Mouse (Mus musculus): ENCODE measurements around the gene Klrb1. TPM values are rescaled to one million over a fixed set of nuclear protein-coding genes. Genes with fewer than 3 reads are reported as not detected.
A peak's percentile ranks its signal among the peaks of the same experiment; 100 is the strongest.
"Not testable (repeated sequence)": the region's sequence is repeated elsewhere in the genome, so short reads cannot be mapped to it uniquely, and the experiment has no call there.

Gene Klrb1
- polyA plus RNA-seq, 1 experiment = 0.16 TPM

DNA sequence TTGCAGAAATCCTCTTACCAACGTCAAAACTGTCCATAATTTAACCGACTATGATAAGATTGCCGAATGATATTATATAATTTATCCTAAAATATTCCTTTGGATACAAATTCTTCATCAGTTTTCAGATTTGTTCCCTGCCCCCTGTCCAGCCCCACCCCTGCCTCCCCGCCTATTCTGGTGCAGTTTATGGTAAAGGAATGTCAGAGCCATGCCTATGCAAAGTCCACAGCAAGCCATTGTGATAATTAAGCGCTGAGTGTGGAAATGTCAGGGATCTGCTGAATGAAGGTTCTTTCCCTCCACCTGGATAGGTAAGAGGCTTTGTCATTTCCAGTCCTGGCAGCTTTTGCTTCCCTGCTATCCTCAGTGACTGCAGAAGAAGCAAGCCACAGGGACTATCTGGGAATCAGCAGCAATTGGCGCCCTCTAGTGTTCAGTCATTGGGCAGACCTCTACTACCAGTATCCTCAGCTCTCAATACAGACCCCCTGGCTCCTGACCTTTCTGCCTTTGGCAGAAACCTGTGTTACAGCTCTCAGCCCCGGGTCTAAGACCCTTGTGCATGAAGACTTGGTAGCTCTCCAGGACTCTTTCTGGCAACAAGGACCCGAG lies 30.9 kb upstream of the Klrb1 start:
- H3K4me3 ChIP-seq (ENCODE audit: extremely low read depth, insufficient read depth, insufficient read length); H3K4me1 ChIP-seq (ENCODE audit: control insufficient read depth, insufficient read depth, insufficient read length); H3K27me3 ChIP-seq (ENCODE audit: control insufficient read depth, insufficient read depth, low read length); H3K27ac ChIP-seq (ENCODE audit: insufficient read depth, low read length); H3K36me3 ChIP-seq (ENCODE audit: control insufficient read depth, insufficient read depth, low read length): not testable (repeated sequence)
- TF ChIP-seq CTCF (IDR thresholded peaks at IDR 0.05; ENCODE audit: extremely low read depth, insufficient read depth, insufficient read length, insufficient replicate concordance) = peak; percentile 41; the same call in 1 of the 2 replicates
- WGBS = 41% methylated on average over 8 of the region's 8 CpGs
- peak in 1 of 2 experiments; percentile 76 for DNase-seq (ENCODE audit: low read depth in 1 of 2, low spot score in 2 of 2)

- H3K27me3 ChIP-seq (ENCODE audit: control insufficient read depth, insufficient read depth, low read length); H3K4me1 ChIP-seq (ENCODE audit: control insufficient read depth, insufficient read depth, insufficient read length); DNase-seq (ENCODE audit: low read depth in 1 of 2, low spot score in 2 of 2); H3K36me3 ChIP-seq (ENCODE audit: control insufficient read depth, insufficient read depth, low read length); H3K4me3 ChIP-seq (ENCODE audit: extremely low read depth, insufficient read depth, insufficient read length); H3K27ac ChIP-seq (ENCODE audit: insufficient read depth, low read length): not testable (repeated sequence)
- WGBS = 87% methylated on average over 6 of the region's 6 CpGs
These were observed 24.1 kb upstream of the Klrb1 start for GRCm38 (mm10) chr6:128747006-128747405.

DNA sequence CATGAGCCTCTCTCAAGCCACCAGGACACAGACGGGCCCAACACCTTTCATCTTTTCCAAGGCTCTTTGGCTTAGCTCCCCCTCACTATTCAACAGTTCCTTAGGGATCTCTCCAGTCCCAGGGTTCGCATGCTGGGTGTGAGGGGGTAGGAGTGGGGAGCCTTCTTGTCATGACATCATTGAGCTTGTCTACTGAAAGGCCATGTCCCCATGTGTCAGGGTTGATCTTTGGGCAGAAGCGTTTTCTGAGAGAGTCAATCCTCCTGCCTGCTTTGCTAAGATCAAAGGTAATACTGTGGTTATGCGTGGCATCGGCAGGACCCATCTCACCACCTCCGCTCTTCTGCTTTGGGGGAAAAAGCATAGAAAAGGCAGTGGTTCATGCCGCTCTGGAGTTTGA lies 14.6 kb upstream of the Klrb1 start:
- Histone ChIP-seq H3K4me1 (ENCODE audit: control insufficient read depth, insufficient read depth, insufficient read length) (peaks cover 14% of the 10 kb centered on the region), H3K36me3 (ENCODE audit: control insufficient read depth, insufficient read depth, low read length) (no peaks in the 10 kb centered on the region), H3K27me3 (ENCODE audit: control insufficient read depth, insufficient read depth, low read length) (no peaks in the 10 kb centered on the region), H3K27ac (ENCODE audit: insufficient read depth, low read length) (no peak overlapping the region), H3K4me3 (ENCODE audit: extremely low read depth, insufficient read depth, insufficient read length) (no peak overlapping the region)
- WGBS = 89% methylated on average over 7 of the region's 7 CpGs
- DNase-seq (ENCODE audit: low read depth in 1 of 2, low spot score in 2 of 2) = no peak
- TF ChIP-seq POLR2A (IDR thresholded peaks at IDR 0.05; ENCODE audit: low read depth, low read length) (no peak), CTCF (IDR thresholded peaks at IDR 0.05; ENCODE audit: extremely low read depth, insufficient read depth, insufficient read length, insufficient replicate concordance) (no peak)

- Histone ChIP-seq H3K4me1 (ENCODE audit: control insufficient read depth, insufficient read depth, insufficient read length) (peaks cover 20% of the 10 kb centered on the region), H3K36me3 (ENCODE audit: control insufficient read depth, insufficient read depth, low read length) (no peaks in the 10 kb centered on the region), H3K4me3 (ENCODE audit: extremely low read depth, insufficient read depth, insufficient read length) (no peak overlapping the region), H3K27me3 (ENCODE audit: control insufficient read depth, insufficient read depth, low read length) (no peaks in the 10 kb centered on the region), H3K27ac (ENCODE audit: insufficient read depth, low read length) (no peak overlapping the region)
- TF ChIP-seq CTCF (IDR thresholded peaks at IDR 0.05; ENCODE audit: extremely low read depth, insufficient read depth, insufficient read length, insufficient replicate concordance) = peak; percentile 37; the same call in 1 of the 2 replicates
- TF ChIP-seq POLR2A (IDR thresholded peaks at IDR 0.05; ENCODE audit: low read depth, low read length) = no peak
- DNase-seq (ENCODE audit: low read depth in 1 of 2, low spot score in 2 of 2) = peak in 1 of 2 experiments; percentile 46
These were observed 13.2 kb upstream of the Klrb1 start for GRCm38 (mm10) chr6:128736100-128736499.

GRCm38 (mm10) chr6:128734896-128735295 lies 12.0 kb upstream of the Klrb1 start:
- H3K4me1 ChIP-seq (ENCODE audit: control insufficient read depth, insufficient read depth, insufficient read length) = peaks cover 20% of the 10 kb centered on the region
- no peaks in the 10 kb centered on the region for H3K27me3 ChIP-seq (ENCODE audit: control insufficient read depth, insufficient read depth, low read length)
- no peak for DNase-seq (ENCODE audit: low read depth in 1 of 2, low spot score in 2 of 2)
- TF ChIP-seq CTCF (IDR thresholded peaks at IDR 0.05; ENCODE audit: extremely low read depth, insufficient read depth, insufficient read length, insufficient replicate concordance) = no peak
- H3K4me3 ChIP-seq (ENCODE audit: extremely low read depth, insufficient read depth, insufficient read length) = no peak overlapping the region
- H3K27ac ChIP-seq (ENCODE audit: insufficient read depth, low read length) = no peak overlapping the region
- H3K36me3 ChIP-seq (ENCODE audit: control insufficient read depth, insufficient read depth, low read length) = no peaks in the 10 kb centered on the region

DNA sequence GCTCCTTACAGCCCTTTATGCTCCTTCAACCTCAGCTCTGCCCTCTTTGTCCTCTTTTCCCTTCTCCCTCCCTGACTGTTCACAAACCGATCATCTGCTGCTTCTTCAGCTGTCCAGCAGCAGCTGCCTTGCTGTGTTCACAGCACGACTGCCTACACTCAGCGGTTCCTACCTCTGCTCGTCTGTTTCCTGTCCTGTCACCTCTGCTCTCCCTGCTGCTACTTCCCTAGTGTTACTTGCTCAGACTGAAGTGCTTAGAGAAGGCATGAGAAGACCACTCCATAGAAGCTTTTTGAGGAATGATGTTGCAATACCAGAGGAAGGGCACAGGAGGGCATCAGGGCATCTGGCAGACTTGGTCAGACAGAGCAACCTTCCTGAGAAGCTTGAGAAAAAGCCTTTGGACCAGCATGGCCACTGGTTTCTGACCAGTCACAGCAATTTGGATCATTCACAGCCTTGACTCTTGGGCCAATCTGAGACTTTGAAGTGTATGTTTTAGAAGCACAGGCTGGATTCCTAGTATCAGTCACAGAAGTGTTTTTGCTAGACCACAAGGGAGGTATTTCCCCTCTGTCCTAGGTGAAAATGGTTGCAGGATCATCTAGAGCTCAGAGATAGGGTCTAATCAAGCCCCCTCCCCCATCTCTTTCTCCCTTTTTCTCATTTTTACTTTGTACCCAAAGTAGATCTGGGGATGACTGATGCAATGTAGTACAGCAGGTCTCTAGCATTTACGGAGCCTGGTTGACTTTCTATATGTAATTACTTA lies 11.2 kb upstream of the Klrb1 start:
- H3K27ac ChIP-seq (ENCODE audit: insufficient read depth, low read length) = no peak overlapping the region
- WGBS = 18% methylated on average over 5 of the region's 5 CpGs

DNA sequence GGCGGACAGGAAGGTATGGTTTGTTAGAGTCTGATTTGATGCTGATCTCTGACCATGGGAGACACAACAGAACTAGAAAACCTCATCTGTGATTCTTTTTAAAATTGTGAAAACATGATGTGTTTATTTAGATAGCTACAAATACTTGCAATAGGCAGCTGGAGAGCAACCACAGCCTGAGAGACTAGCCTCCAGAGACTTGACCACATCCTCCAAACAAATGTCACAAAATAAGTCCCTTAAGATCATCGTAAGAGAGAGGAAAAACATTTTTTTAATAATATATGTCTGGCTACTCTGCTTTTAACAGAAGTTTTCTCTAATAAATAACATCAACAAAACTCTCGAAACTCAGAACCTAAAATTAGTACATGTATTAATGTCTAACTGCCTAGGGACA lies 9.2 kb upstream of the Klrb1 start:
- Histone ChIP-seq H3K27me3 (ENCODE audit: control insufficient read depth, insufficient read depth, low read length) (no peaks in the 10 kb centered on the region), H3K36me3 (ENCODE audit: control insufficient read depth, insufficient read depth, low read length) (no peaks in the 10 kb centered on the region), H3K27ac (ENCODE audit: insufficient read depth, low read length) (no peak overlapping the region; the same call in 1 of the 2 replicates), H3K4me1 (ENCODE audit: control insufficient read depth, insufficient read depth, insufficient read length) (peaks cover 20% of the 10 kb centered on the region), H3K4me3 (ENCODE audit: extremely low read depth, insufficient read depth, insufficient read length) (no peak overlapping the region)
- no peak for TF ChIP-seq POLR2A (IDR thresholded peaks at IDR 0.05; ENCODE audit: low read depth, low read length)
- TF ChIP-seq CTCF (IDR thresholded peaks at IDR 0.05; ENCODE audit: extremely low read depth, insufficient read depth, insufficient read length, insufficient replicate concordance) = no peak
- DNase-seq (ENCODE audit: low read depth in 1 of 2, low spot score in 2 of 2) = peak; percentile 15 to 28
- WGBS = 45% methylated on average over 3 of the region's 3 CpGs

More for the DNA sequence above, 11.2 kb upstream of the Klrb1 start:
- Histone ChIP-seq H3K4me3 (ENCODE audit: extremely low read depth, insufficient read depth, insufficient read length) (no peak overlapping the region), H3K27me3 (ENCODE audit: control insufficient read depth, insufficient read depth, low read length) (no peaks in the 10 kb centered on the region), H3K36me3 (ENCODE audit: control insufficient read depth, insufficient read depth, low read length) (no peaks in the 10 kb centered on the region), H3K4me1 (ENCODE audit: control insufficient read depth, insufficient read depth, insufficient read length) (peaks cover 20% of the 10 kb centered on the region)
- peak in 1 of 2 experiments; percentile 20 for DNase-seq (ENCODE audit: low read depth in 1 of 2, low spot score in 2 of 2)
- TF ChIP-seq CTCF (IDR thresholded peaks at IDR 0.05; ENCODE audit: extremely low read depth, insufficient read depth, insufficient read length, insufficient replicate concordance) (no peak), POLR2A (IDR thresholded peaks at IDR 0.05; ENCODE audit: low read depth, low read length) (no peak)

All from spleen, adult 2 months (tissue).